Mouse (Mus musculus): ENCODE measurements at regions not wholly inside any gene's neighbourhood (a gene's known extent, or its start where the extent isn't known, plus 50 kb on each side); places are given as distances from the start of the nearest gene placed in this dataset.

DNA sequence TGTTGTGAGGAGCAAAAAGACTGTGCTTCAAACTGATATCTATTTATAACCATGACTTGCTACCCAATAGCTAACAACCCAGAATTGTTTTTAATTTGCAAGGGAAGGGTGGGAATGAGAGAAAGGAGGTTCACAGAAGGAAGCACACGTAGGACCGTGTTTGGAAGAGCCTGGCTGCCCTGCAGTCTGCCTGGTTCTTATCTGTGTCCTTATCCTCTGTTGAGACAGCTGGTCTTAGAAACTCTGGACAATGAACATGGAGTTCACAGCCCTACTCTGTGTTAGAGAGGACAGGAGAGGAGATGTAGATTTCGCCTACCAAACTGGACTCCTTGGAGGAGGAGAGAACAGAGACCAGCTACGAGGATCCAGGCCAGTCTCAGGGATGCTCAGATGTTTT lies 141.5 kb upstream of the Jun start:
- TF ChIP-seq POLR2A (IDR thresholded peaks at IDR 0.05; ENCODE audit: extremely low read depth, insufficient read depth, low read length) (no peak), CTCF (IDR thresholded peaks at IDR 0.05; ENCODE audit: low read depth, low read length) (no peak)

All from liver, adult 2 months (tissue).